Mouse (Mus musculus) lung, postnatal 4 days (tissue): ENCODE measurements at regions not wholly inside any gene's neighbourhood (a gene's known extent, or its start where the extent isn't known, plus 50 kb on each side); places are given as distances from the start of the nearest gene placed in this dataset.

Experiments
- DNase-seq, 2 experiments: peaks; one replicate each; pipeline ENCODE4 v3.0.0; 2021

DNA sequence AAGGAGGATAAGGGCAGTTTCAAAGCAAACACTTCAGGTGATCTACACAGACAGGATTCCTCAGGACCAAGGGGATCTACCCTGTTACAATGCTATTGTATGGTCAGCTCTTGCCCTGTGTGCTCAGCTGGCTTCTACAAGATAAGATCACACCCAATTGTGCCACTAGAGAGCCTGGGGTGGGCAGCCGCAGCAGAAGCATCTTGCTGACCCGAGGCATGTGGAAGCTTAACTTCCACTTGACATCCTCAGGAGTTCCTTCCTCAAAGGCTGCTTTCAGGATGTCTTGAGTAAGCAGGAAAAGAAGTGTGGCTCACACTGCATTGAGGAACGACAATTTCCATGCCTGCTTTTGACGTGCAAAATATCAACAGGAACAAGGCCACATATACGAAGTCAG lies 222.8 kb upstream of the Gpc5 start:
- peak; percentile 25 to 60 for DNase-seq

DNA sequence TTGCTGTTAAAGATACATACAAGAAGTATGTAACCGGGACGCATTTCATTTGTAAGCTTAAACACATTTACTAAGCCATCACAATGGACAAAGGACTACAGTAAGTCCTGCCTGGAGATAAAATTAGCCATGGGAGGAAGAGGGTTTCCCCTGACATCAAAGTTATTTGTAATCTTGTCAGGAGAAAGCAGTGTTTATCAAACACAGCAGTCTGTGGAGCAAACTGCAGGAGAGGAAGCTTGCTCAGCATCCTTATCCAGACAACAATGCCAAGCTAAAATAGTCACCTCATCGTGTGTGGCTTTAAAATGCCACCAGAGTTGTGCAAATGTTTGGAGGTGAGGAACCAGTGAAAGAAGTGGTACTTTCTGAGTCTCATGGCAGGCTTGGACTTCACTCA lies 216.9 kb upstream of the Gpc5 start:
- DNase-seq: no peak

DNA sequence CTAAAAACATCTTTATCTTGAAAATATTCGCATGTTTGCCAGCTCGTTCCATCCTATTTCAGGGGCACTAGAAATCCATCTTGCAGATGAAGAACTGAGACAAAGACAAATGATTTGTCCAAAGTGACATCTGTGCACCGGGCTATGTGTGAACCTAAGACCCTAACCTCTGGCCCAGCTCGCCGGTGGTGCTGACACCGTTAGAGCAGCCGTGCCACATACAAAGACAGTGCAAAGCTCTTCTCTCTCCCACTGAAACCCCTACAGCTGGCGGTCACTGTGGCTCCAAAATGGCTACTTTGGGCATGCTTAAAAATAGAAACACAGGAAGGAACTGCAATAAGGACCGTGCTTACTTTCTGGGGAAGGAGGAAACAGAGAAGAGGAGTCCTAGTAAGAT lies 215.6 kb upstream of the Gpc5 start:
- no peak for DNase-seq

DNA sequence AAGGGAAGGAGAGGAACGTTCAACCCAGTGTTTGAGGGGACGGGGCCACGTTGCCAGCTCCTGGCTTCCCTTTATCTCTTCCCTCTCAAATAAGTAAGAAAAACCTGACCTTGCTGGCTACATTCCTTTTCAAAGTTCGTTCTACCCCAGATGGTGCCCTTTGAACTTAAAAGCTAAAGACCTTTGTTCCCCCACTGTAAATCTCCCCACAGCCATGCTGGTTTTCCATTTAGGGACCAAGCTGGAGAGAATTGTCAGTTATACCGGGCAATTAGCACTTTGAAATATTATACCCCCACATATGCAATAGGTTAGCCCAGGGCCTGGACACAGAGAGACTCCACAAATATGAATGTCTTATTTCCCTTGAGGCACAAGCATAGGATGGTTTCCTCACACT lies 214.5 kb upstream of the Gpc5 start:
- no peak for DNase-seq

DNA sequence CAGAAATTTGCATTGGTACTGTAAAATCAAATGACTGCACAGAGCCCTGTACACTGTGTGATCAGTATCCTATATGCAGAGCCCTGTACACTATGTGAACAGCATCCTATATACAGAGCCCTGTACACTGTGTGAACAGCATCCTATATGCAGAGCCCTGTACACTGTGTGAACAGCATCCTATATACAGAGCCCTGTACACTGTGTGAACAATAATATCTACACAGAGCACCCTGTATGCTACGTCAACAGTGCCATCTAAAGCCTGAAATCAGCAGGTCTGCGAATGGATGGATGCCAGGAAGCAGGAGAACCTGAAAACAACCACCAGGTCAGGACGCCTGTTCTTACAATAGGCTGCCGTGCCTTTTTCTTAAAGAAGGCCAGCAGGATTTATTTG lies 211.7 kb upstream of the Gpc5 start:
- no peak for DNase-seq

DNA sequence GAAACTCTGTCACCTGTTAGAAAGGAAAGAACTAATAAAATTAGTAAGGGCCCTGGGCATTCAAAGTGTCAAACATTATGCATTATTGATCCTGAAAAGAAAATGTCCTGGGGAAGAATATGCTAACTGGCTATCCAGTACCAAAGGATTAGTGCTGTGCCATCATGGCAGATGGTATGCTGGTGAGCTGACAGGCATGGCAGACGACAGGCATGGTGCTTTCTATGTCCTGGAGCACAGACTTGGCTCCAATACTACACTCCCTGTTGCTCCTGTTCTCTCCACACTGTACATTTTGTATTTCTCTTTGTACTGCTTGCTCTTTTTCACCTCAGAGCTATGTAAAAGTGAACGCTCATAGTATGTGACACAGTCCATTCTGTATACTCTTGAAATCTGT lies 187.9 kb upstream of the Gpc5 start:
- no peak for DNase-seq

DNA sequence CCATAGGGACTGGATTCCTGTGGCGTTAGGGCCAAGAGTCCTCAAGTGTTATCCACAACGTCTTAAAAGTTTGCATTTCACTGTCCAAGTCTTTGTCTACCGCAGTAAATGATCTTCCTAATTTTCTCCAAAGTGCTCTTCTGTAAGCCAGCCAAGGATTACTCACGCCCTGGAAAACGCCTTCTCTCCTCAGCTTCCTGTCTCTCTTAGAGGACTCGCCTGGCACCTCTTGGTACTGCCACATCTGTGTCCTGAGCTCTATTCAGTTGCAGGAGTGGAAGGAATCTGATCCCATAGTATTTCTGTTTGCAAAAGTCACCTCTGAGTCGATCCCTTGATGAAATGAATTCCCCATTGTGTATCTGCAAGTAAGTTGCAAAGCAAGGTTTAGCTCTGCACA lies 179.7 kb upstream of the Gpc5 start:
- DNase-seq: no peak

DNA sequence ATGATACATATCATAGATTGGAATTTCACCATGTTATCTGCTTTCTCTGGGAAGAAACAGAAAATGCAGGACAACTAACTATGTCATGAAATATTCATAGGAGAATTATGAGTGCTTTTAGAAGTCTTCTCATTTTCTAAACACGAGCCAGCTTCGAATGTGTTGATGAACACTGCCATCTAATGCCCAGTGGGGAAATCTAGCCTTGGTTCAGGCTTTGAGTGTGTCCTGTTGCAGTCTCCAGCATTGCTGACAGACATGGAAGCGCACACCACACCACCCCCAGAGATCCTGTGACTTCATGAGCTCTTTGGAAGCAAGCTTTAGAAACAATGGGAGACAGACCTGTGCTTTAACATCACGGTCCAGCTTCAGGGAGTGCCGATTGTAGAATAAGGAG lies 178.8 kb upstream of the Gpc5 start:
- DNase-seq: peak in 1 of 2 experiments; percentile 7

DNA sequence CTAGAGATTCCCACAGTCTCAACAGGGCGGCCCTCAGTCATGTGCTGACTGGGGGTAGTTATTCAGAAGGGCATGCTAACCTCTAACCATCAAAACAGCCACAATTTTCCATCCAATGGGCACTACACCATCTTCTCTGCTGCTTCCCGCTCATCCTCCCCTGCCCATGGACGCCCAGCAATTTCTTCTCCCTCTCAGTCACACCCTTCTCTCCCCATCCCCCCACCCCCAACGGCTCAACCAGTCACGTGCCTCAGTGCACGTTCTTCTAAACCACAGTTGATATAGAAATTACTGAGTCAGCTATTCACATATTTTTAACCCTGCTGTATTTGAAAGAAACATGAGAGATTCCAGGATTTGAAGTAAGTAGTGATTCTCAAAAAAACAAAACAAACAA lies 146.3 kb upstream of the Gpc5 start:
- DNase-seq: no peak

DNA sequence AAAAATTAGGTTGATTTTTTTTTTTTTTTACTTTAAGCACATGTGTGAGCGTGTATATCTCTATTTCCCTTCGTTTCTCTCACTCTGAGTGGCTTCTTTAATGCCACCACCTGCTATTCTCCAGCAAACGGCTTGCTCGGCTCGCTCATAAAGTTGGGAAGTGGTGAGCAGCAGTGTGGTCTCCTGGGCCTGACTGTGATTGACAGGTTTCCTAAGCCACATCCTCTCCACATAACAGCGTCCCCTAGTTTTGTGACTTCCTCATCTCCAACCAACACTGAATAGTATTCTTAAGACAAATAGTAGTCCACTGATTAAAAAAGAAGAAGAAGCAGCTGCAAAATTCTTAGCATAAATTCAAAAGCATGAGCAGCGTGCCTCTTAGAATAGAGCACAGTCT lies 145.7 kb upstream of the Gpc5 start:
- DNase-seq: no peak

DNA sequence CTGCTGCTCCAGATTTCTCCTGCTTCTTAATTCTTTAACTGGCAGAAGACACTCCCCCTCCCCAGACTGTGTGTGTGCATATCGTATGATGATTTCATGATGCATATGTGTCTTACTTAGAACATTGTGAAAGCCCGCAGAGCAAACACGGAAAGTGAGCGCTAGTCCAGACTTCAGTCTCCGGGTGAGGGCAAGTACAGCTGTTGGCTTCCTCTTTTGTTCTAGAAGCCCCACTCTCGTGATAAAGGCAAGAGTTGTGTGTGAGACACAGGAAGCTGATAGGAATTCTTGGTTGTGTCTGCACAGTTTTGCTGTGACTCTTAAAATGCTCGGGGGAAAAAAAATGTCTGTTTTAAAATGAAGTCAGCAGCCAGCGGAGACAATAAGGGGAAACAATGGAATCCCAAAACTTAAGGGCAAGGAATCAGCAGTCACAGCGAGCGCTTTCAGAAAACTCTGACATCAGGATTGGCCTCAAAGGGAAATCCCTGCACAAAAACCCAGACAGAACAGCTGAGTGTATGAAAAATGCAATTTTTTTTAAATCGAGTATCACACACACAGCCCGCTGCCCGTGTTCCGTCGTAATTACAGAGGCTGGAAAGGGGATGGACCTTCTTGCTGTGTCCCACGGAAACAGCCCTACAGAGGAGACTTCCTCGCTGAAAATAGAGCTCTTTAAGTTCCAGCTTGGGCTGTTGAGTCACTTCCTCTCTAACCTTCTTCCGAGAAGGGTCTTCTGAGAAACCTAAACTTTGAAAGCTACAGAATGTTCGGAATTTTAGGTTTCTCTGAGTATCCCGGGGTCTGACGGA lies 143.5 kb upstream of the Gpc5 start:
- DNase-seq: peak; percentile 22 to 24

DNA sequence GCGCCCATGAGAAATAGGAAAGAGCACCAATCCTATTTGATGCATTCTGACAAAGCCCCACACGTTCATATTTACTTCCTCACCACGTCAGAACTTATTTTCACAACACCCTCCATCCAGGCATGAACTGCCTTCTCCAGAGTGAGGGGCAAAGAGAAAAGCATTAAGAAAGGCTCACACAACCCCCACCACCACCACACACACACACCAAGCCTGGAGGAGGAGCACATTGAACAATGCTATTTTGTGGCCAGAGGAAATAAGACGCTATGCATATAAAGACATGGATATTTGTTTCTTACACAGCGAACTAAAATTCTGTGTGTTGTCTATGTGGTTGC lies 142.9 kb upstream of the Gpc5 start:
- DNase-seq: peak in 1 of 2 experiments; percentile 4

DNA sequence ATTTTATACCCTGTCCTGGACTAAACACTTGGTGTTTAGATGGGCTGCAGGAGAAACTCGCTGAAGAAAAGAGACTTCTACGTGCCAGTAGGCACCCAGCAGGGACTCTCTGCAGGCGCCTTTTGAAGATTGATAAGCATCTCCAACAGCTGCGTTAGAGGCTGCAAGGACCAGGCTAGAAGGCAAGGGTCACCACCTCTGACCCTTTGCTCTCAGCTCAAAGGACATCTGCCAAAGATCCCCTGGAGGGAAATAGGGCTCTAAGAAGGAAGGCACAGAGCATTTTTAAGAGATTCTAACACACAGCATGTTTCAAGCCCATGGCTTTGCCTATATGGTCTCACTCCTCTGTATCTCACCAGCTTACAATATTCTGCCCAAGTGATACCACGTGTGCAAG lies 139.7 kb upstream of the Gpc5 start:
- no peak for DNase-seq

DNA sequence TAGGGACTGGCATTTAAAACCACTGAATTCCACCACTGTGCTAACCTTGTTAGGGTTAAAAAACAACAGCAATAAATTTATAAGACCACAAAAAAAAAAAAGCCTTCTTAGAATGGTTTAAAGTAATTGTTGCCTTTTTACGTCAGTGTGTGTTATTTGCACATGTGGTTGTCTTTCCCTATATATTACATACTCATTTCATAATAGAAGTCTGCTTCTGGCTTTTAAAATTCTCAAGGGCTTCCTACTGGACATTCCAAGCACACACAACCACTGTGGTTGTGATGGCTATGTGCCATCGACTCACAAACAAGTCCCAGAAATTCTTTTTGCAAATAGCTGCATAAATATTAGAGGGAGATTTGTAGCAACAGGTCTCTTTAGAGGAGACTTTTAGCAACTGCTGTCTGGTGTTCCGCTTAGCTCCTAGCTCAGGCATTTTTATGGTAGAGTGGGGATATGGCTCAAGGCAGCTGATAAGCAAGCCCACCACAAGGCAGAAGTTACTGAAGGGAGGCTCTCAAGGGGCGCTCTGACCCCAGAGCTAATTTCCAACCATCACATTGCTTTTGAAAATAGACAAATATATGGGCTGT lies 138.8 kb upstream of the Gpc5 start:
- no peak for DNase-seq

DNA sequence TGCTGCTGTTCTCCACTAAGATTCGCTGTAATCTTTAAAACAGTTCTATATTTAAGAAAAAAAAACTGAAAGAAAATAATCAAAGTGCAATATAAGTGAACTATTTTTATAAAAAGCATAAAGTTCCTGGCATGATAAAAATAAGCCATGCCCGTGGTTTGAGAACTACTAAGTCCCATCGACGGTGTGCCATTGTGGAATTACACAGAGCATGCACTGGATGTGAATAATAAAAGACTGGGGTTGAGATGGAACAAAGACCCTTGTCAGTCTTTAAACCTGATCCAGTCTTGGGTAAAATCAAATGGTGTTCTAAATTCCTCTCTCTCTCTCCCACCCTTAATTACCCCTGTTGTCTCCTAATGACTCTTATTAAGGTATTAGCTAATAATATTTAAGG lies 137.7 kb upstream of the Gpc5 start:
- no peak for DNase-seq

DNA sequence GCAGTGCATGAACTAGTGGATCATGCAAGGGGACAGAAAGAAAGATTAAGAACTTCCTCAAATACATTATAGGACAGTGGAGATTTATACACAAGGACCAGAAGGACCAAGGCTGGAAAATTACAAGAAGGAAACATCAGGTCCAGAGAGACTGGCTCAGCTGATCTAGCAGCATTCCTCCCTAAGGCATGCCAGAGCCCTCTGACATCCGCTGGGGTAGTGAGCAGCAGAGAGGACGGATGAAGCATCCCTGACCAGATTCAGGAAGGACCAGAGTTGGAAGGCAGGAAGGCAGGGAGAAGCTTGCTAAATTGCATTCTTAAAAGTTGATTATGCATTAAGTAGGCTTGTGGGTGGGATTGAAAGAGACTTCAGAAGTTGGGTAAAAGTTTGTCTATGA lies 136.4 kb upstream of the Gpc5 start:
- no peak for DNase-seq

DNA sequence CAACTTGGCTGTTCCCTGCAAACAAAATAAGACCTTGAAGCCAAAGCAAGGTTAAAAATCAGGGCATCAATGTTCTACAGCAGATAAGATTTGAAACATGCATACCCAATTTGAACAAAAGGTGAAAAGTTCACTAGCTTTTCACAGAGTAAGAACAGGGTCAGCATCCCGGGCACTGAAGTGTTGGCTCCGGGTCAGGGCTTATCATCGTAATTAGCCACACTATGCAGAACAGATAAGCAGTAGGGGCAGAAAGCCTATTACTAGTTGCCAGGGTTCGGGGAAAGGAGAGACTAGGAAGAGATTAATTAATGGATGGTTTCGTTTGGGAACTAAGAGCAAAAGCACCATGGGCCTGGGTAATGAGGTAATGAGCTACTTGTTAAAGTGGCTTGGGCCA lies 131.7 kb upstream of the Gpc5 start:
- no peak for DNase-seq

DNA sequence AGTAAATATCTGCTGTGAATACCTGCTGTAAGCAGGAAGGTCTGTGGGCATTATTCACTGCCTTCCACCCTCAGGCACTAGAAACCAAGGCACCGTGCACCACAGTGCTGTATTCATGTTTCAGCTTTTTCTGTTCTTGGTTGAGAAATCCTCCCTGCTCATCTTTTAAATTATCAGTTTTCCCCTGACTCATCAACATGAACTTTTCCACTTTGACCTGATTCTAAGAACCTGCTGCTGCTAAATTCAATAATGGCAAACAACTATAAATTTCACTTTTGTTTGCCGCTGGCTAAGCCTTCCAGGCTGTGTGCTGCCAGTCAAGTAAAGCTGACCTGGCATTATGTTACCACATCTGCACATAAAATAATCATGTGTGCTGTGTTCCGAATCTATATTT lies 126.1 kb upstream of the Gpc5 start:
- DNase-seq: no peak

DNA sequence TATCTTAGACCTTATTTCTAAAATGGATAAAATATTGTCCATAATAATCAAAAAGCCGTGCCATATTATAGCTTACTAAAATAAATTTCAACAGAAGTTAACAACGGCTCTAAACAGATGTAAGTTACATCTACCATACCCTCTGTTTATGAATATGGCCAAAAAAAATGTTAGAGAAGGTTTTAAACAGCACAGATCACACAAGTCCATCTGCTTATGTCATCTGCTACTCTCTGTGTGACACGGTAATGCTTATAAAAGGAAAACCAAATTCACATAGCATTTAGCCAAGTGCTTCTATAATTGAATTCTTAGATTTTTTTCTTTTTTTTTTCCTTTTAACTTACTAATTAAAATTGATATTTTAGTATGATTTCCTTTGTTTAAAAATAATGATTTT lies 123.0 kb upstream of the Gpc5 start:
- no peak for DNase-seq

DNA sequence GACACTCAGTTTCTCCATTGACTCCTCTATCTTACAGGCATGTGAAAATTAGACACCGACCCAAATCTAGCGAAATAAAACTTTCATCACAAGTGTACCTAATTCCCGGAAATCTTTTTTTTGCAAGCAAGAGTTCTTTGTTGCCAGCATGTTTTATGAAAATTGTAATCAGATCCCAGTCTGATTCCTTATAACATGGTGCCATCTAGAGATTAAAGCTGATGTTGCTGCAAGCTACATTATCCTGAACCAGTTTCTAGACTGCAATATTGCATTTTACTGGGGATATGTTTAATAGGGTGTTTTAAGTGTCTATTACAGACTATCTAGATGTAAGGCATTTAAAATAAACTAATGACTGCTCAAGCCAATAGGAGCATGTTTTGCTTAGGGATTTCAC lies 110.9 kb upstream of the Gpc5 start:
- DNase-seq: no peak

DNA sequence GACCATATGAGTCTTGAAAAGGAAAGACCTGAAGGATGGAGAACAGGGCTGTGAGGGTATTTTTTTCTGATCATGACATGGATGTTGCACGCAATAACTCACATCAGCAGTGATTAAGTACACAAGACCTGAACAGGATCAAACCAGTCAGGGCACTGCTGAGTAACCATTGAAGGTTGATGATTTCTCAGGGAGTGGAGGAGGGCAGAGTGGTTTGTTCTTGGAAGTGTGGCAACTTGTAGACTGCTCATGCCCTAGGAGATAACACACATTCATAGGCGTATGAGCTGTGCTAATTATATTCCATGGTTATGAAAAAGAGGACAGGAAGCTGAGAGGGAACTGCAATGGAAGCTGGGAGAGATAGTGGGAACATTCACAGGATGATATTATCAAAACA lies 88.8 kb upstream of the Gpc5 start:
- DNase-seq: no peak

DNA sequence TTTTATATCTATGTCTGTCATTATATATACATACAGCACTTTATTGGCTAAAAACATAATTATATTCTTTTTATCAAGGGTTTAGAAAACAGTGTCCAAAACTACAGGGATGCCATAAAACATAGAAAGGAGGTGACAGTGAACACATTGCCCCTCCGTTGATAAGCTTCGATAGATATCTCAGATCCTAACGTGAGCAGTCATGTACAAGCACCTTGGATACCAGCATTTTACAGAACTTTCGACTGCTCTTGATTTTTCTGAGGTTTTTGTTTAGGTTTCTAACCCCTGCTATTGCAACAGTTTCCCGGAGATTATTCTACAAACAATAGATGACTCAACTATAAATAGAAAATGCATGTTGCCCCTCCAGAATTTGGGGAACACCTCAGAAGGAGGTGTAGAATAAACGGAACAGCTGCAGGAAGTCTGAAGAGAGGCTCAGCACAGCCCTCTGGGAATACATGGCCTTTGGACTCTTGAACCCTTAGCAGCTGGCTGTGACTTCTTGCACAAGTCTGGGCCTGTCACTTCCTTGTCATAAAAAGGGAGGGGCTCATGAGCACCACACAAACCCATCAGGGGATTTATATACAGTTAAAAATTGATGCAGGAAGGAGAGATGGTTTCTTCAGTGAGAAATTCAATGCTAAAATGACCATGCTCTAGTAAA lies 87.1 kb upstream of the Gpc5 start:
- peak in 1 of 2 experiments; percentile 23 for DNase-seq

DNA sequence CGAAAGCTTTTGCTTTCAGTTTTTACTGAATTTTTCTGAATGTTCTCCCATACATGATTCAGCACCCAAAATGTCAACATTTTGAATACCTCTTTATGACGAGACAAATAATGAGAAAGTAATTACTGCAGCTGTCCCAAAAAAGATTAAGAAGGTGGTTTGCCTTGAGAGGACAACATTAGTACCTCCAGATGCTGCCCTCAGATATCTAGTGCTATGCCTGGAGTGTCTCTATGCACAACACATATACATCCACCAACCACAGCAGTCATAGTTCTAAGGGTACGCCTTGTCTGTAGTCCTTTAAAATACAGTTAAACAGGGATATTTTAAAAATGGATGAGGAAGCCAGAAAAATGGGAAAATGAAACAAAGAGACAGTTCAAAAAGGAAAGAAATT lies 81.1 kb upstream of the Gpc5 start:
- DNase-seq: no peak

DNA sequence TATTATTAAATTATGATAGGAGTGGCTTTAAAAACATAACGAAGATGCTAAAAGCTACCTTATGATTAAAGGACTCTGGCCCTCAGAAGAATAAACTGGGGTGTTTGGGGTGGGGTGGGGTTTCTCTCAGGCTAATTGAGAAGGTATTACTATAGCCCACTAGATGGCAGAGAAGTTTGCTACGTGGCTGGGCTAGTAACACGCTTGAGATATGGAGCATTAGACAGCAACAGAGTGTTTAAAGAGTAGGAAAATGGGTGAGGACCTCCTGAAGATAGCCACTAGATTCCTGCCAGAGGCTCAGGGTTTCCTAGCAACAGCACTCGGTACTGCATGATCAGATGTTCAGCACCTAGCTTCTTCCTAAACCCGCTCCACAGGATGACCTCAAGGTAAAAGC lies 76.7 kb upstream of the Gpc5 start:
- no peak for DNase-seq
